Mouse (Mus musculus) brain, embryonic 14.5 days (tissue): ENCODE results near the gene Unc50.

Experiments
- CTCF ChIP-seq: fragments of 200-500 bp; IDR thresholded peaks from 2 replicates; pipeline ENCODE4 v1.5.1; 2012; ENCODE audit warnings: inconsistent platforms, mild to moderate bottlenecking, moderate library complexity, borderline replicate concordance; ENCODE audit not compliant: insufficient read depth, insufficient read length; ENCODE audit errors: extremely low read depth
- POLR2A ChIP-seq: fragments of 200-500 bp; IDR thresholded peaks from 2 replicates; pipeline ENCODE4 v1.6.1; 2012; ENCODE audit warnings: mild to moderate bottlenecking, inconsistent platforms, borderline replicate concordance; ENCODE audit not compliant: poor library complexity, insufficient read depth, insufficient read length, severe bottlenecking; ENCODE audit errors: extremely low read depth

GRCm38 (mm10) chr1:37398961-37399360, 31.0 kb upstream of the Unc50 start:
- no peak for TF ChIP-seq CTCF
- no peak for TF ChIP-seq POLR2A
